In the genomic region with DNA sequence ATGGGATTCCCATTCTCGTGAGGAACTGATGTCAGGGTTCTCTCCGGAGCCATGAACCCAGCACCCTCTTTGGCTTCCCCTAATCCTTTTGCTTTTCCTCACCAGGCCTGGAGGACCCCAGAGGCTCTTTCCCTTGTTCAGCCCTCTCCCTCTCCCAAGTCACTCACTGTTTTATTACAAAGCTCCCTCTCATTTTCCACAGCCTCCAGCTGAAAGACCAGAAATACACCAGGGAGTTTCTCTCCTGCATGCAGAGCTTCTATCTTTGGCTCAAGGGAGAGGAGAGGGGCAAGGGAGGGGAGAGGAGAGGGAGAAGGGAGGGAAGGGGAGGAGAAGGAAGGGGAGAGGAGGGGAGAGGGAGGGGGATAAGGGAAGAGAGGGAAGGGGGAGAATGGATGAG, we compare ENCODE assay signal across 16 mouse cellular contexts. TPM values are rescaled to one million over a fixed set of nuclear protein-coding genes. Genes with fewer than 3 reads are reported as not detected.
DNase-seq lines count a peak whose midpoint lies in the region; ATAC-seq lines count a peak whose summit lies in the region.
"Had no signal": no experiment of that assay in that cellular context is flagged by ENCODE, and none has a peak within 500 bp of the region (broad histone marks: within the 10 kb centered on the region; RNA-seq: fewer than 3 reads in every experiment).

No protein-coding gene starts in this region.

- 55% methylated on average over 2 of the region's 2 CpGs for WGBS in heart, embryonic 10.5 days
- WGBS in lung, embryonic 15.5 days: 61% methylated on average over 2 of the region's 2 CpGs
- WGBS in heart, embryonic 16.5 days: 47% methylated on average over 2 of the region's 2 CpGs
- 53% methylated on average over 2 of the region's 2 CpGs for WGBS in limb, embryonic 13.5 days

- peak overlapping the region; percentile 84 for H3K27ac ChIP-seq in heart, embryonic 10.5 days
- peak overlapping the region; percentile 64 for H3K27ac ChIP-seq in lung, embryonic 15.5 days
- H3K27ac ChIP-seq in heart, embryonic 16.5 days (ENCODE audit: low read length): peak overlapping the region; percentile 51
- peak overlapping the region; percentile 22; the same call in 1 of the 2 replicates for H3K27ac ChIP-seq in limb, embryonic 13.5 days
- H3K27ac ChIP-seq: layer of hippocampus, adult 2 months; left cerebral cortex, adult 2 months had no signal

- peaks cover 1% of the 10 kb centered on the region; the same call in 1 of the 2 replicates for H3K27me3 ChIP-seq in heart, embryonic 10.5 days (ENCODE audit: insufficient read depth, poor library complexity, severe bottlenecking)
- no peaks in the 10 kb centered on the region for H3K27me3 ChIP-seq in lung, embryonic 15.5 days
- H3K27me3 ChIP-seq in heart, embryonic 16.5 days (ENCODE audit: control insufficient read depth, insufficient read depth, low read length): no peaks in the 10 kb centered on the region
- H3K27me3 ChIP-seq in limb, embryonic 13.5 days: peaks cover 19% of the 10 kb centered on the region; the same call in 1 of the 2 replicates

- no peak for DNase-seq in heart, embryonic 10.5 days (ENCODE audit: low spot score)
- DNase-seq in heart, postnatal 4 days: no peak
- no peak for DNase-seq in lung, adult 18-20 months
- DNase-seq in thymus, postnatal 4 days: no peak
- DNase-seq: cerebellum, postnatal 25 days; lung, adult 2 months; spleen, adult 18-20 months; thymus, postnatal 36 days had no signal

- no peak overlapping the region for H3K9ac ChIP-seq in lung, embryonic 15.5 days
- 0 out of 2 replicates have a peak overlapping the region, but pooled peaks have one; percentile 14 for H3K9ac ChIP-seq in heart, embryonic 16.5 days (ENCODE audit: low read length)
- H3K9ac ChIP-seq in limb, embryonic 13.5 days: no peak overlapping the region

- H3K4me2 ChIP-seq in lung, embryonic 15.5 days: no peak overlapping the region
- H3K4me2 ChIP-seq in heart, embryonic 16.5 days (ENCODE audit: low read depth, low read length): no peak overlapping the region
- H3K4me2 ChIP-seq in limb, embryonic 13.5 days (replicated peaks): no peak overlapping the region

- no peaks in the 10 kb centered on the region for H3K36me3 ChIP-seq in heart, embryonic 10.5 days
- H3K36me3 ChIP-seq in lung, embryonic 15.5 days: no peaks in the 10 kb centered on the region
- H3K36me3 ChIP-seq in heart, embryonic 16.5 days (ENCODE audit: control insufficient read depth, insufficient read depth): no peaks in the 10 kb centered on the region
- H3K36me3 ChIP-seq in limb, embryonic 13.5 days: no peaks in the 10 kb centered on the region

- H3K4me3 ChIP-seq in heart, embryonic 10.5 days: no peak overlapping the region
- H3K4me3 ChIP-seq in lung, embryonic 15.5 days: no peak overlapping the region
- no peak overlapping the region for H3K4me3 ChIP-seq in heart, embryonic 16.5 days (ENCODE audit: low read length)
- no peak overlapping the region for H3K4me3 ChIP-seq in limb, embryonic 13.5 days
- H3K4me3 ChIP-seq: layer of hippocampus, adult 2 months; left cerebral cortex, adult 2 months; megakaryocyte, embryonic 14.5 days; myocyte had no signal

- peaks cover 81% of the 10 kb centered on the region for H3K4me1 ChIP-seq in heart, embryonic 10.5 days
- peaks cover 88% of the 10 kb centered on the region for H3K4me1 ChIP-seq in lung, embryonic 15.5 days
- H3K4me1 ChIP-seq in heart, embryonic 16.5 days (ENCODE audit: control insufficient read depth, insufficient read depth, low read length): peaks cover 57% of the 10 kb centered on the region
- peaks cover 69% of the 10 kb centered on the region for H3K4me1 ChIP-seq in limb, embryonic 13.5 days

- H3K9me3 ChIP-seq in heart, embryonic 10.5 days: no peaks in the 10 kb centered on the region
- H3K9me3 ChIP-seq in lung, embryonic 15.5 days: no peaks in the 10 kb centered on the region
- no peaks in the 10 kb centered on the region for H3K9me3 ChIP-seq in heart, embryonic 16.5 days (replicated peaks; ENCODE audit: control insufficient read depth, low read length)
- H3K9me3 ChIP-seq in limb, embryonic 13.5 days: no peaks in the 10 kb centered on the region
- H3K9me3 ChIP-seq: megakaryocyte, embryonic 14.5 days had no signal

- no peak for ATAC-seq in lung, embryonic 15.5 days (ENCODE audit: borderline replicate concordance, extremely low read depth, low FRiP score, low TSS enrichment)
- ATAC-seq in heart, embryonic 16.5 days (replicated peaks; ENCODE audit: extremely low read depth, insufficient read depth, low FRiP score): no peak
- no peak for ATAC-seq in limb, embryonic 13.5 days (ENCODE audit: low FRiP score, low read depth)

RNA-seq across cellular contexts. Expression of a gene that starts 10.3 kb away (rescaled TPM):
- 5.7 and 8.2 TPM in 2 replicates for polyA plus RNA-seq in heart, embryonic 10.5 days (2016; fragmentation: Nextera tagmentation; extraction: Ambion mirVana)
- 10 to 100 TPM; 17.3 to 19.1 TPM for total RNA-seq in heart, postnatal 4 days (2021)
- 10.3 and 10.4 TPM in 2 replicates for polyA plus RNA-seq in lung, embryonic 15.5 days (2015; fragmentation: Nextera tagmentation; extraction: Ambion mirVana)
- 14.9 and 15.0 TPM in 2 replicates for polyA plus RNA-seq in heart, embryonic 16.5 days (2015; fragmentation: Nextera tagmentation; extraction: Ambion mirVana)
- polyA plus RNA-seq in limb, embryonic 13.5 days (2015; fragmentation: Nextera tagmentation; extraction: Ambion mirVana): 17.1 and 20.8 TPM in 2 replicates
- total RNA-seq: neutrophil, adult 5-6 weeks had no signal

Comparison
In these comparisons a context has a peak if more than half of its experiments do, and no peak if none do; other contexts are left out.
1. H3K27ac ChIP-seq: peak in every context shown above with its lines; median percentile 84 in heart, embryonic 10.5 days; 64 in lung, embryonic 15.5 days; 51 in heart, embryonic 16.5 days; 22 in limb, embryonic 13.5 days.